Mouse (Mus musculus): Measurements from ENCODE around the gene Cpm. TPM values are rescaled to one million over a fixed set of nuclear protein-coding genes. Genes with fewer than 3 reads are reported as not detected.
"Not testable (repeated sequence)": the region's sequence is repeated elsewhere in the genome, so short reads cannot be mapped to it uniquely, and the experiment has no call there.

Cpm gene
- total RNA-seq, 2 experiments from 2014 or later = 8.6 to 10.7 TPM

DNA sequence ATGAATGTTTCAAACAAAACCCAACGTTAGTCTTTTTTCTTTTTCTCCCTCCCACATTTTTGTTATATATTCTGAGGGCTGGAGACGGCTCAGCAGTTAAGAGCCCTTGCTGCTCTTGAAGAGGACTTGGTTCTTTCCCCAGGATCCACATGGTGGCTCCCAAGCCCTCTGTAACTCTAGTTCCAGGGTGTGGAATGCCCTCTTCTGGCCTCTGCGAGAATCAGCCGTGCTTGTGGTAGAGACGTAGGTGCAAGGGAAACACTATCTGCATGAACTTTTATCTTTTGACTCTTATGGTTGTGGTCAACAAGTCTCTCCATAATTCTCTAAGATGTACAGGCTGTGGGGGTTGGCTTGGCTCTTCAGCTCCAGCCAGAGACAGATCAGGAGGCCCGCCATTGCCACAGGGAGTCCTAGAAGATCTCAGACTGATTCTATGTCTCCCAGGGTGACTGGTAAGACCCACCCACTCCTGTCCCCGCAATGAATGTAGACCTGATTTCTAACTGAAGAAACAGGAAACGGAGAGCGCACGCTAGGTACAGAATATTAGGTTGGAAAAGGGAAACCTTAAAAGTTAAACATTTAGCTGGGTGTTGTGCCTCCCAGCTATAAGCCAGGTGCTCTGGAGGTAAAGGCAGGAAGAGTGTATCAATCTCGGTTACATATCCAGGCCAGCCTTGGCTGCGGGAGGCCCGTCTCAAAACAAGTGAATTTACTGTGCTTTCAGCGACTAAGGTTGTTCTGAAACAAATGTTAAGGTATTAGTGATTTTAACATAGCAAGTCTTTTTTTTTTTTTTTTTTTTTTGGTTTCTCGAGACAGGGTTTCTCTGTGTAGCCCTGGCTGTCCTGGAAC, 102.2 kb downstream of the Cpm start:
- DNase-seq (ENCODE audit: low spot score in 2 of 2) = peak in 1 of 2 experiments; percentile 67

DNA sequence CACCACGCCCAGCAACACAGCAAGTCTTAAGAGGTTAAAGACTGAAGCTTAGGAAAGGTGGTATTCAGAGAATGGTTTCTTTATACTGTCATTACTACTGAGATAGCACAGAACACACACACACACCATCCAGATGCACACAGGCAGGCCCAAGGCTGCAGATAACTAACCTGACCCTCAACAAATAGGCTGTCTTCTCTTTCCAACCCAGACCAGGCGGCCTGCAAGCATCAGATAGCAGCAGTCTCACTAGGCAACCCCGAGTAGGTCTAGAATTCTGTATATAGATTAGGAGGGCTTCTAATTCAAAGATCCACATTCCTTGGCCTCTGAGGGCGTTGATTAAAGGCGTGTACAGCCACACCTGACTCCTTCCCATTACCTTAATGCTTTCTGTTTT, 102.9 kb downstream of the Cpm start:
- DNase-seq (ENCODE audit: low spot score in 2 of 2) = no peak

DNA sequence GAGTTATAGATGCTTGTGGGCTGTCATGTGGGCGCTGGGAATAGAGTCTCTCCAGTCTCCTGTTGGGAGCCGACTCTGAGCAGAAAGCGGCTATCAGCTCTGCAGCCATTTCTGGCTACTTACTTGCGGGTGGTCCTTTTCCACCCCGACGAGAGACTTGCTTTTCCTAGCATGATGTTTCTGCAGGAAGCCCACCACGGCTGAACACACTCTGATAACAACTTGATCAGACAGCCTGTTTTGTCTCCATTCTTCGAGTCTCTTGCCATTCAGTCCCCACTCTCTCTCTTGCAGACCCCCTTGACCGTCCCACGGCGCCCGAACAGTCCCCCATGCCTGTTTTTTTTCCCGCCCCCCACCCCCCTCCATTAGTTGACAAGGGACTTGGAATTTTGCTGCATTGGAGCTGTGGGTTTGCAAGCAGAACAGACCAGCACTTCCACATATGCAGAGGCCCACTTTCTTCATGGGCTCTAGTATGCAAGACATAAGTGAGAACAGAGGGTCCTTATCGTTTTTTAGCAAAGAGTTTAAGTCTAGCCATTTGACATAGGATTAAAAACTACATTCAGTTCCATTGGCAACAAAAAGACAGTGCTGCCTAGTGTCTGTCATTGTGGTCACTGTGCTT, 103.8 kb downstream of the Cpm start:
- no peak for DNase-seq (ENCODE audit: low spot score in 2 of 2)

DNA sequence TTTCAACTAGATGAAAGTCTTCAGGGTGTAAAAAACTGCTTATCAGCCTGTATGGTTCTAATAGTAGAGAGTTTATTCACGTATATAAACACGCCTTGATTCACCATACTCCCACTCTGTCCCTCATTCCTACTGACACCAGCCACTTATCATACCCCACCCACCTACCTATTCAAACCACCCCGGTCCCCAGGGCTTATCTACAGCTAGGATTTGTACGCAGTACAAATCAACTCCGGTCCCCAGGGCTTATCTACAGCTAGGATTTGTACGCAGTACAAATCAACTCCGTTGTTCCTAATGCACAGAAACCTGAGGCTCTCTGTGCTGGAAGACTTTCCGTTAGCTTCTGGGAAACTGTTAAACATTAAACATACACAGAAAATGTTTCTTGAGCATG, 104.3 kb downstream of the Cpm start:
- DNase-seq (ENCODE audit: low spot score in 2 of 2) = not testable (repeated sequence)

DNA sequence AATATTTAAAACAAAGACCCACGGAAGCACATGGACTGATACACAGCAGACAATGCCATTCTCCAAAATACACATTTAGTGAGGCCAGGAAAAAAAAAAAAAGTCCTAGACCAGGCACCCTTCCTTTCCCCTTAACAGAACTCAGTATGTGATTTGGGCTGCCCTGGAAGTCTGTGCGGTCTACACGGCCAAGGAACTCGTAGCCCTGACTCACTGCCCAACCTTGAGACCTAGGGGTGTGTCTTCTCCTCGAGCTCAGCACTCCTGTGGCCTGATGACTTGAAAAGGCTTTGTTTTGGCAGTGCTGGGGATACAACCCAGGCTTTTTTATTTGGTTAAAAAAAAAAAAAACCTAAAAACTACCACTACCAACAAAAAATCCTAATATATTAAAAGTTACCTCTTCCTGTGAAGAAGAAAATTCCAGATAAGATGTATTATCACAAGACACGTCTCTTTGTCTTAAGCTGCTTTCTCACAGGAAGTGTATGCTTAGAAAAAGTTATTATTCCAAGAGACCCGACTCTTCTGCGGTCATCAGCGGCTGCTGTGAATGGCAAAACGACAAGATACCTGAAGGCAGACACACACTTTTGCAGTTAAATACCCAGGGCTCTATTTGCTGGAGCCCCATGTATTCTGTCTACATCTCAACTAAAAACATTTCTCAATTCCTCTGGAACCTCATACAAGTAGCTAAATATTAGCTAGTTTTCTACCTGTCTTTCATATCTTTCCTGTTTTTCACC, 105.0 kb downstream of the Cpm start:
- not testable (repeated sequence) for DNase-seq (ENCODE audit: low spot score in 2 of 2)

DNA sequence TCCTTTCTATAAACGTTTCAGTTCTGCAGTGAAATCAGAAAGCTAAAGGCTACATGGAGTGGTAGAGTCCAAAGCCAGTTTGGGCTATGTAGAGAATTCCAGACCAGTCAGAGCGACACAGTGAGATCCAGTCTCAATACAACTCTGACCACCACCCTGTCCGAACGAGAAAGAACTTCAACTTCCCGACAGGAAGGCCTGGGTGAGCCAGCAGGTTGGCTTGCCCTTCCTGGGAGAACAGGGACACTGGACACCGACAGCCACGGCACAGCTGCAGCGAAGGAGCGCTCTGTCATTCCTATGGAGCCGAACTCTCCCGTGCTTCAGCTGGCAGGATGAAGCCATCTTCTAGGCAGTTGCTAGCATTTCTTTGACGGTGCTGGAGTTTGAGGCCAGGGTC, 106.1 kb downstream of the Cpm start:
- not testable (repeated sequence) for DNase-seq (ENCODE audit: low spot score in 2 of 2)

DNA sequence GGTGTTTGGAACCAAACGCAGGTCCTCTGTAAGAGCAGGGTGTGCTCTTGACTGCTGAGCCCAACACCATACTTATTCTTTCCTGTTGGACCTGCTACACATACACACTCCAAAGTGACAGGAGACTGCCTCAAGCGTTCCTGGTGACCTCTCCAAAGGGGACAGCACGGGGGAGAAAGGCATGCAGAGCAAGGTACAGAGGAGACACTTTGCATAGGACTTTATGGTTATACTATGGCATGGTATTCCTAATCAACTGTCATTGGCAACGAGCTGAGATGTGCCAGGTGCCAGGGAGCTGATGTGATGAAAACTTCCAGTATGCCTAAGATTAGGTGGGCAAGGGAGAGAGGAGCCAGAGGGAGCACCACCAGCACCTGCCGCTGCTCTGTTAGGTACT, 107.3 kb downstream of the Cpm start:
- DNase-seq (ENCODE audit: low spot score in 2 of 2) = no peak

Other genes with a start within 250 kb of the Cpm start
- gene Cpsf6, start 249.5 kb upstream of the Cpm start, total RNA-seq (2021) = 100 to 1,000 TPM; 114 to 124 TPM
- gene Mdm2, start 81.3 kb downstream of the Cpm start, total RNA-seq (2021) = 10 to 100 TPM; 54.3 to 61.9 TPM
- gene Slc35e3, start 116.9 kb downstream of the Cpm start, total RNA-seq (2021) = 10 to 100 TPM; 31.1 to 32.5 TPM
- 10 to 100 TPM; 13.8 to 14.1 TPM for gene Nup107, start 163.2 kb downstream of the Cpm start, total RNA-seq (2021)
- 10 to 100 TPM; 55.5 to 59.5 TPM for gene Rap1b, start 216.5 kb downstream of the Cpm start, total RNA-seq (2021)

All from layer of hippocampus, adult 18-20 months (tissue).